Mouse (Mus musculus) spleen, adult 2 months (tissue): ENCODE results near the gene Gfod2.

Source experiments
- CTCF ChIP-seq: fragments of 200-500 bp; IDR thresholded peaks from 2 replicates; pipeline ENCODE4 v1.5.1; 2011; ENCODE audit warnings: mild to moderate bottlenecking, inconsistent platforms; ENCODE audit not compliant: insufficient read depth, insufficient read length, insufficient replicate concordance; ENCODE audit errors: extremely low read depth
- POLR2A ChIP-seq: fragments of 200-500 bp; IDR thresholded peaks from 2 replicates; pipeline ENCODE4 v1.6.1; 2011; ENCODE audit warnings: low read depth, low read length, inconsistent platforms

DNA sequence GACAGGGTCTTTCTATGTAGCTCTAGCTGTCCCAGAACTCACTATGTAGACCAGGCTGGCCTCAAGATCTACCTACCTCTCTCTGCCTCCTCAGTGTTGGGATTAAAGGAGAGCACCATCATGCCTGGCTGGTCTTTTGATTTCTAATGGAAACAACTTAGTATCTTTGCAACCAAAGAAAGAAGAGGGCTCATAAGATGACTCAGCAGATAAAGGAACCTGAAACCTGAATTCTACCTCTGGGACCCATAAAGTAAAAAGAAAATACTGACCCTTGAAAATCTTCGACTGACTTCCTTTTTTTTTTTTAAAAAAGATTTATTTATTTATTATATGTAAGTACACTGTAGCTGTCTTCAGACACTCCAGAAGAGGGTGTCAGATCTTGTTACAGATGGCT lies 47.5 kb upstream of the Gfod2 start:
- TF ChIP-seq POLR2A (no peak), CTCF (no peak)
